Mouse (Mus musculus) myocyte (in vitro differentiated cells): Measurements from ENCODE around the gene Ap1m1. TPM values are rescaled to one million over a fixed set of nuclear protein-coding genes. Genes with fewer than 3 reads are reported as not detected.

Source experiments
- H3K27me3 ChIP-seq: one replicate; pipeline ENCODE4 v1.6.1; 2011; ENCODE audit not compliant: control insufficient read depth, insufficient read depth, insufficient read length
- H3K36me3 ChIP-seq: one replicate; pipeline ENCODE4 v1.6.1; 2011; ENCODE audit not compliant: control insufficient read depth, insufficient read depth
- H3K4me2 ChIP-seq: one replicate; pipeline ENCODE4 v1.6.1; 2011; ENCODE audit warnings: low read depth, control low read depth
- H3K4me3 ChIP-seq: one replicate; pipeline ENCODE4 v1.5.1; 2011; ENCODE audit warnings: mild to moderate bottlenecking, control low read depth, moderate library complexity
- H3K79me2 ChIP-seq: one replicate; pipeline ENCODE4 v1.6.1; 2011; ENCODE audit not compliant: control insufficient read depth, insufficient read depth
- H3ac ChIP-seq: one replicate; pipeline ENCODE4 v1.6.1; 2011; ENCODE audit not compliant: control insufficient read depth, insufficient read length
- CEBPB ChIP-seq: IDR thresholded peaks from 2 replicates; pipeline ENCODE4 v1.6.1; 2011; ENCODE audit warnings: mild to moderate bottlenecking, moderate library complexity; ENCODE audit not compliant: poor library complexity, insufficient read depth, severe bottlenecking
- E2F4 ChIP-seq: IDR thresholded peaks from one replicate; pipeline ENCODE4 v1.6.1; 2011; ENCODE audit warnings: mild to moderate bottlenecking, control low read depth, moderate library complexity; ENCODE audit not compliant: insufficient read depth
- MAX ChIP-seq: IDR thresholded peaks from one replicate; pipeline ENCODE4 v1.6.1; 2011; ENCODE audit warnings: low read depth, mild to moderate bottlenecking, control low read depth
- MYOD1 ChIP-seq, 3 experiments: IDR thresholded peaks; one replicate each; pipeline ENCODE4 v1.6.1; 2011; ENCODE audit warnings: control low read depth in 2 of 3, low read depth in 2 of 3, mild to moderate bottlenecking in 2 of 3, moderate library complexity in 1 of 3; ENCODE audit not compliant: insufficient read length in 2 of 3, control insufficient read depth in 1 of 3
- MYOG ChIP-seq, 3 experiments: IDR thresholded peaks; one replicate each; pipeline ENCODE4 v1.6.1; 2011; ENCODE audit warnings: control low read depth in 2 of 3, low read depth in 2 of 3, mild to moderate bottlenecking in 2 of 3; ENCODE audit not compliant: insufficient read length in 2 of 3, control insufficient read depth in 1 of 3, insufficient read depth in 1 of 3
- POLR2A ChIP-seq: IDR thresholded peaks from one replicate; pipeline ENCODE4 v1.6.1; 2011; ENCODE audit warnings: low read depth, mild to moderate bottlenecking, control low read depth, moderate library complexity; ENCODE audit not compliant: insufficient read length
- POLR2AphosphoS2 ChIP-seq: IDR thresholded peaks from one replicate; pipeline ENCODE4 v1.6.1; 2011; ENCODE audit warnings: low read depth, control low read depth; ENCODE audit not compliant: insufficient read length
- REST ChIP-seq: IDR thresholded peaks from one replicate; pipeline ENCODE4 v1.6.1; 2011; ENCODE audit warnings: mild to moderate bottlenecking, control low read depth, moderate library complexity; ENCODE audit not compliant: insufficient read depth, insufficient read length
- SRF ChIP-seq: IDR thresholded peaks from one replicate; pipeline ENCODE4 v1.6.1; 2011; ENCODE audit warnings: low read depth; ENCODE audit not compliant: control insufficient read depth, insufficient read length
- TCF12 ChIP-seq: IDR thresholded peaks from one replicate; pipeline ENCODE4 v1.6.1; 2011; ENCODE audit warnings: mild to moderate bottlenecking, control low read depth; ENCODE audit not compliant: poor library complexity, insufficient read depth, severe bottlenecking
- TCF3 ChIP-seq: IDR thresholded peaks from one replicate; pipeline ENCODE4 v1.6.1; 2011; ENCODE audit warnings: low read depth, control low read depth; ENCODE audit not compliant: insufficient read length
- USF1 ChIP-seq: IDR thresholded peaks from one replicate; pipeline ENCODE4 v1.6.1; 2011; ENCODE audit warnings: low read depth, mild to moderate bottlenecking, control low read depth, moderate library complexity
- polyA plus RNA-seq: library from polyadenylated mRNA; unstranded; fragments of >200 nt; fragmentation: generic; extraction: Trizol; gene quantifications from one replicate; pipeline ENCODE4 v1.2.1, GENCODE M21; 2012; ENCODE audit warnings: missing spikeins

Gene Ap1m1
- polyA plus RNA-seq, 1 experiment: 57.8 TPM

GRCm38 (mm10) chr8:72244610-72245009 is 4.8 kb downstream of the Ap1m1 start:
- H3K79me2 ChIP-seq: peaks cover 13% of the 10 kb centered on the region

DNA sequence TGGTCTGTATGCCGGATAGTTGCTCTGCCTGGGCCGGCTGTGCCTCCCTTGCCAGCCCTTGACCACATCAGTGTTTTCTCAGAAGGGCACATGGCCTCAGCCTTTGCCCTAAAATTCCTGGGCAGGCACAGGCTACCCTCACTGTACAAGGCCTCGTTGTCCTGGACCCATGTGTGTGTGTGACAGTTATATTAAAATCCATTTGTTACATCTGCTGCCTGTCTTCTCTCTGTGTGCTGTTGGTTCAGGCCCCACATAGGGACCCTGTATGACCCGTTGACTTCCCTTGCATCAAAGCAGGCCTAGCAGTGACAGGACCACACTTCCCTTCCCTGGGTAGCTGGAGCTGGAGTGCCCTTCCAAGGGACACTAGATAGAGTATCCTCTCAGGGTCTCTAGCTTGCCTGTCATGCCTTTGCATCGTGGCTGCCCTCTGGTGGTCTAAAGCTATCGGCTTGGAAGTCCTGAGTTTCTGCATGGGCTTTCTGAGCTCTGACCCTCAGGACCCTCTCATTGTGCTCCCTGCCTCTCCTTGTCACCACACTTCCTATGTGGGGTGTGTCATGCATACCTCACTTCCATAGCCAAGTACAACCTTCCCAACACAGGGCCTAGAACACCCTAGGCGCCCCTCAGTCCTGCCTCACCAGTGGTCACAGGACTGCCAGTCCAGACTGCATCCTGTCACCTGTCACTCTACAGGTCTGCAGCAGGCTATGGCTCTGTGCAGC is 17.5 kb downstream of the Ap1m1 start:
- no peak overlapping the region for H3K4me2 ChIP-seq
- no peaks in the 10 kb centered on the region for H3K36me3 ChIP-seq
- no peak overlapping the region for H3K4me3 ChIP-seq
- H3ac ChIP-seq: no peak overlapping the region
- no peaks in the 10 kb centered on the region for H3K79me2 ChIP-seq
- peak in 1 of 3 experiments; percentile 4 for TF ChIP-seq MYOG (IDR thresholded peaks at IDR 0.05; ENCODE audit: control insufficient read depth in 1 of 3, insufficient read depth in 1 of 3, insufficient read length in 2 of 3, low read depth in 2 of 3)
- peak; percentile 59 for TF ChIP-seq POLR2AphosphoS2
- no peak for TF ChIP-seq CEBPB
- no peak for TF ChIP-seq MYOD1 (IDR thresholded peaks at IDR 0.05; ENCODE audit: control insufficient read depth in 1 of 3, insufficient read length in 2 of 3, low read depth in 2 of 3)
- H3K27me3 ChIP-seq: no peaks in the 10 kb centered on the region

More at GRCm38 (mm10) chr8:72244610-72245009, 4.8 kb downstream of the Ap1m1 start:
- no peaks in the 10 kb centered on the region for H3K36me3 ChIP-seq
- H3ac ChIP-seq: no peak overlapping the region
- H3K27me3 ChIP-seq: no peaks in the 10 kb centered on the region
- no peak overlapping the region for H3K4me3 ChIP-seq
- no peak overlapping the region for H3K4me2 ChIP-seq
- no peak for TF ChIP-seq SRF
- no peak for TF ChIP-seq MAX
- no peak for TF ChIP-seq MYOG (IDR thresholded peaks at IDR 0.05; ENCODE audit: control insufficient read depth in 1 of 3, insufficient read depth in 1 of 3, insufficient read length in 2 of 3, low read depth in 2 of 3)
- no peak for TF ChIP-seq MYOD1 (IDR thresholded peaks at IDR 0.05; ENCODE audit: control insufficient read depth in 1 of 3, insufficient read length in 2 of 3, low read depth in 2 of 3)
- no peak for TF ChIP-seq CEBPB
- TF ChIP-seq TCF12: no peak
- TF ChIP-seq POLR2AphosphoS2: no peak
- no peak for TF ChIP-seq REST
- no peak for TF ChIP-seq TCF3
- TF ChIP-seq E2F4: no peak
- TF ChIP-seq USF1: no peak

DNA sequence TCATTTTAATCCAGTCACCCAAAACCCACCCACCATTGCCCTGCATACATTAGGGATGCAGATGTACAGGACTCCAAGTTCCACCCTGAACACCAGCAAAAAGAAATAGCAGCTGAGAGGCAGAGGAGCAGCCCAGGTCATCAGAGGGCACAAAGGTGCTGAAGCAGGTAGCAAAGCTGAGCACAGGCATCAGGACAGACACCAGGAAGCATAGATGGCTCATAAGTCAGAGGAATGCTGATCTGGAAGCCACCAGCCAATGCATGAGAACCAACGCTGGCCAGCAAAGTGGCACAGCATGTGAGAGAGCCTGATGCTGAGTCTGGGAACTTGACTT is 18.1 kb downstream of the Ap1m1 start:
- Histone ChIP-seq H3K27me3 (no peaks in the 10 kb centered on the region), H3K36me3 (no peaks in the 10 kb centered on the region), H3K4me2 (no peak overlapping the region), H3K79me2 (no peaks in the 10 kb centered on the region), H3K4me3 (no peak overlapping the region), H3ac (no peak overlapping the region)
- TF ChIP-seq POLR2A (no peak), E2F4 (no peak), MYOG (IDR thresholded peaks at IDR 0.05; ENCODE audit: control insufficient read depth in 1 of 3, insufficient read depth in 1 of 3, insufficient read length in 2 of 3, low read depth in 2 of 3) (no peak), TCF12 (no peak), MYOD1 (IDR thresholded peaks at IDR 0.05; ENCODE audit: control insufficient read depth in 1 of 3, insufficient read length in 2 of 3, low read depth in 2 of 3) (no peak), MAX (no peak), SRF (no peak), REST (no peak)

DNA sequence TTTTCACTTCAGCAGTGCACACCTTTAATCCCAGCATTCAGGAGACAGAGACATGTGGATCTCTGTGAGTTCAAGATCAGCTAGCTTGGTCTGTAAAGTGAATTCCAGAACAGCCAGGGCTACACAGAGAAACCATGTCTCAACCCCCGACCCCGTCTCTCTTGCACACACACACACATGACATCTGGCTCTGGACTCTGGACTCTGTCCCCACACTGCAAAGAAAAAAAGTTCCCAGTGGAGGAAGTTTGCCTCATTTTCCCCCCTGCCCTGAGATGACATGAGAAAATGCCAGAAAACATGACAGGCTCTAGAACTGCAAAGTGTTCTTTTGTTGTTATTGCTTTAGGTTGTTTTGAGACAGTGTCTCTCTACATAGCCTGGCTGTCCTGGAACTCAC is 20.0 kb downstream of the Ap1m1 start:
- Histone ChIP-seq H3K79me2 (no peaks in the 10 kb centered on the region), H3K4me3 (no peak overlapping the region)
- TF ChIP-seq POLR2AphosphoS2: no peak
- no peak for TF ChIP-seq USF1
- no peak for TF ChIP-seq TCF12
- no peak for TF ChIP-seq TCF3
- no peak for TF ChIP-seq MAX
- no peak for TF ChIP-seq REST

GRCm38 (mm10) chr8:72260585-72260984 is 20.8 kb downstream of the Ap1m1 start:
- H3K4me2 ChIP-seq: no peak overlapping the region
- H3K27me3 ChIP-seq: no peaks in the 10 kb centered on the region
- H3ac ChIP-seq: no peak overlapping the region
- no peaks in the 10 kb centered on the region for H3K36me3 ChIP-seq
- H3K79me2 ChIP-seq: no peaks in the 10 kb centered on the region
- H3K4me3 ChIP-seq: no peak overlapping the region
- TF ChIP-seq POLR2AphosphoS2 (no peak), USF1 (no peak), TCF3 (no peak)

More for the DNA sequence above, 20.0 kb downstream of the Ap1m1 start:
- Histone ChIP-seq H3ac (no peak overlapping the region), H3K4me2 (no peak overlapping the region), H3K36me3 (no peaks in the 10 kb centered on the region), H3K27me3 (no peaks in the 10 kb centered on the region)
